Mouse (Mus musculus): Measurements from ENCODE around the gene Aoc1. TPM values are rescaled to one million over a fixed set of nuclear protein-coding genes. Genes with fewer than 3 reads are reported as not detected.

Gene Aoc1
- 0.04 TPM in 1 of 2 replicates, not detected in the other for polyA plus RNA-seq (2012; rRNA removed)

- no peak within 1 kb of the TSS for H3K27ac ChIP-seq (ENCODE audit: insufficient read depth, low read length)
- TF ChIP-seq POLR2A (IDR thresholded peaks at IDR 0.05; ENCODE audit: extremely low read depth, insufficient read depth, low read length) = no peak
- TF ChIP-seq CTCF (IDR thresholded peaks at IDR 0.05; ENCODE audit: extremely low read depth, insufficient read depth, low read length) = no peak
- no peaks in the 10 kb centered on the region for H3K4me1 ChIP-seq (ENCODE audit: control insufficient read depth, insufficient read depth, low read length)
- H3K4me3 ChIP-seq (ENCODE audit: insufficient read depth, low read length) = no peak within 1 kb of the TSS
These were observed at the start of gene Aoc1 for GRCm38 (mm10) chr6:48872596-48872995. Gene Aoc1 (plus strand): TSS chr6:48872896.

- Histone ChIP-seq H3K27ac (ENCODE audit: insufficient read depth, low read length) (no peak overlapping the region), H3K4me3 (ENCODE audit: insufficient read depth, low read length) (no peak overlapping the region), H3K4me1 (ENCODE audit: control insufficient read depth, insufficient read depth, low read length) (no peaks in the 10 kb centered on the region)
- TF ChIP-seq POLR2A (IDR thresholded peaks at IDR 0.05; ENCODE audit: extremely low read depth, insufficient read depth, low read length) (no peak), CTCF (IDR thresholded peaks at IDR 0.05; ENCODE audit: extremely low read depth, insufficient read depth, low read length) (no peak)
These were observed 47.7 kb upstream of the Aoc1 start for GRCm38 (mm10) chr6:48825016-48825415.

GRCm38 (mm10) chr6:48828976-48829375 is 43.7 kb upstream of the Aoc1 start:
- TF ChIP-seq POLR2A (IDR thresholded peaks at IDR 0.05; ENCODE audit: extremely low read depth, insufficient read depth, low read length) = no peak
- no peak overlapping the region for H3K27ac ChIP-seq (ENCODE audit: insufficient read depth, low read length)
- H3K4me1 ChIP-seq (ENCODE audit: control insufficient read depth, insufficient read depth, low read length) = no peaks in the 10 kb centered on the region
- H3K4me3 ChIP-seq (ENCODE audit: insufficient read depth, low read length) = no peak overlapping the region

GRCm38 (mm10) chr6:48829651-48830050 is 43.0 kb upstream of the Aoc1 start:
- Histone ChIP-seq H3K4me3 (ENCODE audit: insufficient read depth, low read length) (no peak overlapping the region), H3K4me1 (ENCODE audit: control insufficient read depth, insufficient read depth, low read length) (no peaks in the 10 kb centered on the region), H3K27ac (ENCODE audit: insufficient read depth, low read length) (no peak overlapping the region)
- TF ChIP-seq POLR2A (IDR thresholded peaks at IDR 0.05; ENCODE audit: extremely low read depth, insufficient read depth, low read length) (no peak), CTCF (IDR thresholded peaks at IDR 0.05; ENCODE audit: extremely low read depth, insufficient read depth, low read length) (no peak)

- no peak overlapping the region for H3K4me3 ChIP-seq (ENCODE audit: insufficient read depth, low read length)
- H3K27ac ChIP-seq (ENCODE audit: insufficient read depth, low read length) = no peak overlapping the region
- no peak for TF ChIP-seq POLR2A (IDR thresholded peaks at IDR 0.05; ENCODE audit: extremely low read depth, insufficient read depth, low read length)
- no peak for TF ChIP-seq CTCF (IDR thresholded peaks at IDR 0.05; ENCODE audit: extremely low read depth, insufficient read depth, low read length)
- no peaks in the 10 kb centered on the region for H3K4me1 ChIP-seq (ENCODE audit: control insufficient read depth, insufficient read depth, low read length)
These were observed 42.5 kb upstream of the Aoc1 start for GRCm38 (mm10) chr6:48830241-48830640.

GRCm38 (mm10) chr6:48831141-48831540 is 41.6 kb upstream of the Aoc1 start:
- Histone ChIP-seq H3K27ac (ENCODE audit: insufficient read depth, low read length) (no peak overlapping the region), H3K4me1 (ENCODE audit: control insufficient read depth, insufficient read depth, low read length) (no peaks in the 10 kb centered on the region), H3K4me3 (ENCODE audit: insufficient read depth, low read length) (no peak overlapping the region)
- TF ChIP-seq POLR2A (IDR thresholded peaks at IDR 0.05; ENCODE audit: extremely low read depth, insufficient read depth, low read length) (no peak), CTCF (IDR thresholded peaks at IDR 0.05; ENCODE audit: extremely low read depth, insufficient read depth, low read length) (no peak)

GRCm38 (mm10) chr6:48832426-48832825 is 40.3 kb upstream of the Aoc1 start:
- no peak overlapping the region for H3K27ac ChIP-seq (ENCODE audit: insufficient read depth, low read length)
- no peak overlapping the region for H3K4me3 ChIP-seq (ENCODE audit: insufficient read depth, low read length)
- no peaks in the 10 kb centered on the region for H3K4me1 ChIP-seq (ENCODE audit: control insufficient read depth, insufficient read depth, low read length)
- TF ChIP-seq POLR2A (IDR thresholded peaks at IDR 0.05; ENCODE audit: extremely low read depth, insufficient read depth, low read length) = no peak
- no peak for TF ChIP-seq CTCF (IDR thresholded peaks at IDR 0.05; ENCODE audit: extremely low read depth, insufficient read depth, low read length)

GRCm38 (mm10) chr6:48833515-48833914 is 39.2 kb upstream of the Aoc1 start:
- TF ChIP-seq POLR2A (IDR thresholded peaks at IDR 0.05; ENCODE audit: extremely low read depth, insufficient read depth, low read length) = no peak
- no peak for TF ChIP-seq CTCF (IDR thresholded peaks at IDR 0.05; ENCODE audit: extremely low read depth, insufficient read depth, low read length)
- H3K4me1 ChIP-seq (ENCODE audit: control insufficient read depth, insufficient read depth, low read length) = no peaks in the 10 kb centered on the region
- no peak overlapping the region for H3K27ac ChIP-seq (ENCODE audit: insufficient read depth, low read length)
- no peak overlapping the region for H3K4me3 ChIP-seq (ENCODE audit: insufficient read depth, low read length)

- TF ChIP-seq CTCF (IDR thresholded peaks at IDR 0.05; ENCODE audit: extremely low read depth, insufficient read depth, low read length) (no peak), POLR2A (IDR thresholded peaks at IDR 0.05; ENCODE audit: extremely low read depth, insufficient read depth, low read length) (no peak)
These were observed 37.5 kb upstream of the Aoc1 start for GRCm38 (mm10) chr6:48835241-48835640.

GRCm38 (mm10) chr6:48836146-48836545 is 36.5 kb upstream of the Aoc1 start:
- Histone ChIP-seq H3K4me1 (ENCODE audit: control insufficient read depth, insufficient read depth, low read length) (no peaks in the 10 kb centered on the region), H3K4me3 (ENCODE audit: insufficient read depth, low read length) (no peak overlapping the region), H3K27ac (ENCODE audit: insufficient read depth, low read length) (no peak overlapping the region)
- TF ChIP-seq POLR2A (IDR thresholded peaks at IDR 0.05; ENCODE audit: extremely low read depth, insufficient read depth, low read length) = no peak
- no peak for TF ChIP-seq CTCF (IDR thresholded peaks at IDR 0.05; ENCODE audit: extremely low read depth, insufficient read depth, low read length)

More at GRCm38 (mm10) chr6:48835241-48835640, 37.5 kb upstream of the Aoc1 start:
- Histone ChIP-seq H3K4me1 (ENCODE audit: control insufficient read depth, insufficient read depth, low read length) (no peaks in the 10 kb centered on the region), H3K4me3 (ENCODE audit: insufficient read depth, low read length) (no peak overlapping the region), H3K27ac (ENCODE audit: insufficient read depth, low read length) (no peak overlapping the region)

Data from cortical plate, adult 2 months (tissue).